Mouse (Mus musculus) liver, postnatal 0 days (tissue): ENCODE results near the gene Nrp2. TPM values are rescaled to one million over a fixed set of nuclear protein-coding genes. Genes with fewer than 3 reads are reported as not detected.

ENCODE experiments used
- ATAC-seq: fragments of 200-750 bp; cut with Nextera tagmentation; 2 replicates; pipeline ENCODE4 v1.8.0; 2017; ENCODE audit warnings: mild to moderate bottlenecking, moderate library complexity
- DNase-seq: peaks from one replicate; pipeline ENCODE4 v3.0.0-alpha.2; 2016
- H3K27ac ChIP-seq: fragments of 300-500 bp; sonication (generic); 2 replicates; pipeline ENCODE4 v1.5.1; 2014; ENCODE audit warnings: antibody characterized with exemption, moderate library complexity, mild to moderate bottlenecking, low read depth
- H3K27me3 ChIP-seq: fragments of 300-500 bp; sonication (generic); 2 replicates; pipeline ENCODE4 v1.6.1; 2014; ENCODE audit warnings: low read length, control low read depth, mixed read lengths; ENCODE audit not compliant: insufficient read depth
- H3K36me3 ChIP-seq: fragments of 300-500 bp; sonication (generic); replicated peaks from 2 replicates; pipeline ENCODE4 v1.6.1; 2014; ENCODE audit warnings: mild to moderate bottlenecking, control low read depth, low read length, moderate library complexity, mixed read lengths; ENCODE audit not compliant: insufficient read depth
- H3K4me1 ChIP-seq: fragments of 300-500 bp; sonication (generic); 2 replicates; pipeline ENCODE4 v1.6.1; 2014; ENCODE audit warnings: antibody characterized with exemption, mild to moderate bottlenecking, control low read depth; ENCODE audit not compliant: insufficient read depth
- H3K4me2 ChIP-seq: fragments of 300-500 bp; sonication (generic); 2 replicates; pipeline ENCODE4 v1.6.1; 2014; ENCODE audit warnings: low read depth, mild to moderate bottlenecking, low read length, moderate library complexity, mixed read lengths
- H3K4me3 ChIP-seq: fragments of 300-500 bp; sonication (generic); 2 replicates; pipeline ENCODE4 v1.5.1; 2014; ENCODE audit warnings: low read depth, low read length
- H3K9ac ChIP-seq: fragments of 300-500 bp; sonication (generic); replicated peaks from 2 replicates; pipeline ENCODE4 v1.6.1; 2014; ENCODE audit warnings: mild to moderate bottlenecking, moderate library complexity
- H3K9me3 ChIP-seq: fragments of 300-500 bp; sonication (generic); 2 replicates; pipeline ENCODE4 v1.6.1; 2016; ENCODE audit warnings: mild to moderate bottlenecking, control low read depth, low read length, mixed read lengths
- CTCF ChIP-seq: sonication (generic); IDR thresholded peaks from 2 replicates; pipeline ENCODE4 v1.5.1; 2016; ENCODE audit warnings: antibody characterized with exemption, low read depth
- EP300 ChIP-seq: IDR thresholded peaks from 2 replicates; pipeline ENCODE4 v1.6.1; 2016; ENCODE audit warnings: antibody characterized with exemption, low read depth, mild to moderate bottlenecking
- WGBS: fragments of 180-500 bp; shearing (Covaris S2); extraction: QIAGEN DNeasy Blood & Tissue Kit; methylation state at CpG from one replicate; pipeline ENCODE4 v1.1.7; 2014; ENCODE audit not compliant: insufficient replicate concordance; 5-methylcytosine and 5-hydroxymethylcytosine counted together
- polyA plus RNA-seq: library from polyadenylated mRNA; unstranded; fragments of >200 nt; fragmentation: Nextera tagmentation; extraction: Ambion mirVana; gene quantifications from 2 replicates; pipeline ENCODE4 v1.2.1, GENCODE M21; 2015

Nrp2 gene
- polyA plus RNA-seq, 1 experiment from 2014 or later = 0.96 TPM

GRCm38 (mm10) chr1:62678611-62679344 is 24.3 kb upstream of the Nrp2 start:
- H3K27ac ChIP-seq = peak overlapping the region; percentile 71
- peaks cover 2% of the 10 kb centered on the region; the same call in 1 of the 2 replicates for H3K4me1 ChIP-seq

GRCm38 (mm10) chr1:62679466-62679865 is 23.6 kb upstream of the Nrp2 start:
- WGBS = 44% methylated on average over 2 of the region's 2 CpGs
- peak; percentile 67 for ATAC-seq

More at GRCm38 (mm10) chr1:62678611-62679344, 24.3 kb upstream of the Nrp2 start:
- ATAC-seq (peak; percentile 55; the same call in 1 of the 2 replicates), DNase-seq (no peak)
- 29% methylated on average over 4 of the region's 4 CpGs for WGBS
- Histone ChIP-seq H3K36me3 (no peaks in the 10 kb centered on the region), H3K9me3 (no peaks in the 10 kb centered on the region), H3K27me3 (no peaks in the 10 kb centered on the region), H3K4me3 (no peak overlapping the region), H3K9ac (no peak overlapping the region), H3K4me2 (no peak overlapping the region)
- TF ChIP-seq CTCF (no peak), EP300 (no peak)

GRCm38 (mm10) chr1:62682456-62683385 is 20.4 kb upstream of the Nrp2 start:
- TF ChIP-seq CTCF = no peak
- H3K36me3 ChIP-seq = no peaks in the 10 kb centered on the region
- no peak overlapping the region for H3K9ac ChIP-seq
- H3K9me3 ChIP-seq = no peaks in the 10 kb centered on the region
- DNase-seq (no peak), ATAC-seq (no peak)
- no peak overlapping the region for H3K4me3 ChIP-seq
- WGBS = 71% methylated on average over 21 of the region's 21 CpGs
- no peaks in the 10 kb centered on the region for H3K27me3 ChIP-seq
- H3K27ac ChIP-seq = no peak overlapping the region
- H3K4me1 ChIP-seq = peaks cover 2% of the 10 kb centered on the region; the same call in 1 of the 2 replicates
- H3K4me2 ChIP-seq = no peak overlapping the region

More at GRCm38 (mm10) chr1:62679466-62679865, 23.6 kb upstream of the Nrp2 start:
- Histone ChIP-seq H3K36me3 (no peaks in the 10 kb centered on the region), H3K9ac (no peak overlapping the region), H3K4me1 (peaks cover 2% of the 10 kb centered on the region; the same call in 1 of the 2 replicates), H3K27ac (peak overlapping the region; percentile 71), H3K4me3 (no peak overlapping the region), H3K9me3 (no peaks in the 10 kb centered on the region), H3K4me2 (0 out of 2 replicates have a peak overlapping the region, but pooled peaks have one; percentile 4), H3K27me3 (no peaks in the 10 kb centered on the region)
- no peak for TF ChIP-seq EP300
- TF ChIP-seq CTCF = no peak
- DNase-seq = peak; percentile 33

GRCm38 (mm10) chr1:62683498-62683897 is 19.6 kb upstream of the Nrp2 start:
- H3K4me1 ChIP-seq = peaks cover 2% of the 10 kb centered on the region; the same call in 1 of the 2 replicates
- WGBS = 68% methylated on average over 2 of the region's 2 CpGs
- TF ChIP-seq EP300 (no peak), CTCF (no peak)
- ATAC-seq (no peak), DNase-seq (no peak)
- no peak overlapping the region for H3K4me3 ChIP-seq
- no peak overlapping the region for H3K27ac ChIP-seq
- no peak overlapping the region for H3K4me2 ChIP-seq
- H3K9ac ChIP-seq = no peak overlapping the region
- no peaks in the 10 kb centered on the region for H3K27me3 ChIP-seq
- H3K9me3 ChIP-seq = no peaks in the 10 kb centered on the region
- H3K36me3 ChIP-seq = no peaks in the 10 kb centered on the region

- ATAC-seq = no peak
- H3K4me2 ChIP-seq = no peak overlapping the region
- H3K9ac ChIP-seq = no peak overlapping the region
- no peaks in the 10 kb centered on the region for H3K4me1 ChIP-seq
- no peaks in the 10 kb centered on the region for H3K27me3 ChIP-seq
- no peak for DNase-seq
- H3K9me3 ChIP-seq = no peaks in the 10 kb centered on the region
- no peak overlapping the region for H3K27ac ChIP-seq
- TF ChIP-seq EP300 (no peak), CTCF (no peak)
- H3K4me3 ChIP-seq = no peak overlapping the region
- 75% methylated on average over 8 of the region's 8 CpGs for WGBS
- H3K36me3 ChIP-seq = no peaks in the 10 kb centered on the region
Observed at GRCm38 (mm10) chr1:62687511-62687910, 15.6 kb upstream of the Nrp2 start.

GRCm38 (mm10) chr1:62691175-62691574 is 11.9 kb upstream of the Nrp2 start:
- TF ChIP-seq CTCF (no peak), EP300 (no peak)

More at GRCm38 (mm10) chr1:62691175-62691574, 11.9 kb upstream of the Nrp2 start:
- ATAC-seq = no peak
- Histone ChIP-seq H3K4me2 (no peak overlapping the region), H3K27me3 (no peaks in the 10 kb centered on the region), H3K4me3 (no peak overlapping the region), H3K27ac (no peak overlapping the region), H3K36me3 (no peaks in the 10 kb centered on the region), H3K9ac (no peak overlapping the region), H3K9me3 (no peaks in the 10 kb centered on the region), H3K4me1 (no peaks in the 10 kb centered on the region)
- no peak for DNase-seq
- WGBS = 45% methylated on average over 6 of the region's 6 CpGs
